In genomic region chr2:38350386-38350785, GRCm38 (mm10) we compare ENCODE assay signal across 8 mouse cellular contexts. TPM values are rescaled to one million over a fixed set of nuclear protein-coding genes. Genes with fewer than 3 reads are reported as not detected.
DNase-seq lines count a peak whose midpoint lies in the region; ATAC-seq and TF ChIP-seq lines count a peak whose summit lies in the region.

No protein-coding gene starts in this region.

- H3K4me3 ChIP-seq in heart, embryonic 14.5 days (ENCODE audit: control insufficient read depth in 1 of 2, insufficient read depth in 1 of 2, low read depth in 1 of 2, low read length in 2 of 2), result peak overlapping the region; percentile 37 to 42
- H3K4me3 ChIP-seq in cortical plate, adult 2 months (ENCODE audit: insufficient read depth, low read length), result peak overlapping the region; percentile 84; the same call in 1 of the 2 replicates
- peak overlapping the region; percentile 39 for H3K4me3 ChIP-seq in hindbrain, embryonic 15.5 days
- peak overlapping the region; percentile 56 for H3K4me3 ChIP-seq in midbrain, embryonic 15.5 days

- peaks cover 5 to 38% of the 10 kb centered on the region in 2 experiments; a peak in 3 of 4 replicates for H3K4me1 ChIP-seq in heart, embryonic 14.5 days (ENCODE audit: control insufficient read depth in 2 of 2, insufficient read depth in 2 of 2, low read length in 2 of 2)
- no peaks in the 10 kb centered on the region; the same call in 1 of the 2 replicates for H3K4me1 ChIP-seq in cortical plate, adult 2 months (ENCODE audit: control insufficient read depth, insufficient read depth, low read length)
- peaks cover 29% of the 10 kb centered on the region for H3K4me1 ChIP-seq in hindbrain, embryonic 15.5 days (replicated peaks)
- H3K4me1 ChIP-seq in midbrain, embryonic 15.5 days, result peaks cover 54% of the 10 kb centered on the region

- H3K36me3 ChIP-seq in heart, embryonic 14.5 days (ENCODE audit: control insufficient read depth, insufficient read depth, low read length), result no peaks in the 10 kb centered on the region
- H3K36me3 ChIP-seq in hindbrain, embryonic 15.5 days, result no peaks in the 10 kb centered on the region
- H3K36me3 ChIP-seq in midbrain, embryonic 15.5 days (replicated peaks), result no peaks in the 10 kb centered on the region

- no peak for TF ChIP-seq CTCF in cortical plate, adult 2 months (IDR thresholded peaks at IDR 0.05; ENCODE audit: extremely low read depth, insufficient read depth, low read length)

- no peak for DNase-seq in heart, adult 8-10 months (ENCODE audit: low spot score)
- no peak for DNase-seq in cerebellum, postnatal 14 days

- 1% methylated on average over 13 of the region's 13 CpGs for WGBS in heart, embryonic 14.5 days
- 0% methylated on average over 13 of the region's 13 CpGs for WGBS in hindbrain, embryonic 15.5 days
- under 1% methylated on average over 13 of the region's 13 CpGs for WGBS in midbrain, embryonic 15.5 days

- peak overlapping the region; percentile 72 for H3K4me2 ChIP-seq in heart, embryonic 14.5 days (ENCODE audit: low read length)
- H3K4me2 ChIP-seq in hindbrain, embryonic 15.5 days, result peak overlapping the region; percentile 75
- peak overlapping the region; percentile 70 for H3K4me2 ChIP-seq in midbrain, embryonic 15.5 days

- peaks cover 100% of the 10 kb centered on the region for H3K27me3 ChIP-seq in heart, embryonic 14.5 days (ENCODE audit: control insufficient read depth, insufficient read depth, low read length)
- H3K27me3 ChIP-seq in hindbrain, embryonic 15.5 days, result peaks cover 93% of the 10 kb centered on the region
- peaks cover 56% of the 10 kb centered on the region for H3K27me3 ChIP-seq in midbrain, embryonic 15.5 days (replicated peaks)

- no peak for TF ChIP-seq POLR2A in cortical plate, adult 2 months (IDR thresholded peaks at IDR 0.05; ENCODE audit: extremely low read depth, insufficient read depth, low read length)

- no peak for ATAC-seq in heart, embryonic 14.5 days (ENCODE audit: insufficient number of reproducible peaks, insufficient read depth, low FRiP score, low read depth)
- no peak for ATAC-seq in hindbrain, embryonic 15.5 days (ENCODE audit: low FRiP score, low read depth)
- peak; percentile 34 for ATAC-seq in midbrain, embryonic 15.5 days (replicated peaks)
- no peak for ATAC-seq in granulocyte monocyte progenitor cell, adult 5-6 weeks (replicated peaks; ENCODE audit: poor library complexity, severe bottlenecking)
- no peak for ATAC-seq in activated CD4-positive, CD25-positive, alpha-beta regulatory T cell, adult 4 months

- H3K27ac ChIP-seq in heart, embryonic 14.5 days (replicated peaks in 1 of 2; ENCODE audit: control insufficient read depth in 1 of 2, insufficient read depth in 1 of 2, low read depth in 2 of 2, low read length in 2 of 2), result no peak overlapping the region
- H3K27ac ChIP-seq in cortical plate, adult 2 months (ENCODE audit: insufficient read depth, low read length), result 0 out of 2 replicates have a peak overlapping the region, but pooled peaks have one; percentile 18
- 0 out of 2 replicates have a peak overlapping the region, but pooled peaks have one; percentile 6 for H3K27ac ChIP-seq in hindbrain, embryonic 15.5 days (replicated peaks)
- peak overlapping the region; percentile 87 for H3K27ac ChIP-seq in midbrain, embryonic 15.5 days

- H3K9ac ChIP-seq in heart, embryonic 14.5 days (ENCODE audit: low read length), result no peak overlapping the region; the same call in 1 of the 2 replicates
- H3K9ac ChIP-seq in hindbrain, embryonic 15.5 days, result peak overlapping the region; percentile 25; the same call in 1 of the 2 replicates
- H3K9ac ChIP-seq in midbrain, embryonic 15.5 days, result peak overlapping the region; percentile 33

- H3K9me3 ChIP-seq in heart, embryonic 14.5 days (ENCODE audit: control insufficient read depth, low read length), result no peaks in the 10 kb centered on the region
- H3K9me3 ChIP-seq in hindbrain, embryonic 15.5 days, result no peaks in the 10 kb centered on the region
- H3K9me3 ChIP-seq in midbrain, embryonic 15.5 days, result no peaks in the 10 kb centered on the region

RNA-seq across cellular contexts. Expression of gene Lhx2, which starts 11.3 kb away (rescaled TPM):
- polyA plus RNA-seq in heart, embryonic 14.5 days (2014; fragmentation: Nextera tagmentation; extraction: Ambion mirVana), result 0.43 TPM in 1 of 2 replicates, not detected in the other
- under 1 TPM in 1 of 4 experiments, not detected in 3; 0.24 TPM for total RNA-seq in heart, adult 8-10 months (2022)
- 82.4 and 83.3 TPM in 2 replicates for polyA plus RNA-seq in cortical plate, adult 2 months (2012; rRNA removed)
- polyA plus RNA-seq in hindbrain, embryonic 15.5 days (2015; fragmentation: Nextera tagmentation; extraction: Ambion mirVana), result 12.3 and 63.3 TPM in 2 replicates
- polyA plus RNA-seq in midbrain, embryonic 15.5 days (2015; fragmentation: Nextera tagmentation; extraction: Ambion mirVana), result 47.3 and 58.4 TPM in 2 replicates
- total RNA-seq in granulocyte monocyte progenitor cell, adult 5-6 weeks (2014; fragmentation: Nextera tagmentation), result not detected in 2 replicates
- total RNA-seq in granulocyte monocyte progenitor cell, adult 5-6 weeks (2017), result not detected in 2 replicates
- polyA plus RNA-seq in activated CD4-positive, CD25-positive, alpha-beta regulatory T cell, adult 4 months (2017; shearing (Covaris generic)), result not detected

Comparison
In these comparisons a context has a peak if more than half of its experiments do, and no peak if none do; other contexts are left out.
1. H3K27ac ChIP-seq: peak in cortical plate, adult 2 months (single experiment), hindbrain, embryonic 15.5 days (single experiment) and midbrain, embryonic 15.5 days (single experiment); none in heart, embryonic 14.5 days (0 of 2).
2. Peak in every context shown above with its lines, with median percentiles within 50 percentile points of each other: H3K4me2 ChIP-seq and H3K4me3 ChIP-seq.